Mouse (Mus musculus): ENCODE measurements at regions not wholly inside any gene's neighbourhood (a gene's known extent, or its start where the extent isn't known, plus 50 kb on each side); places are given as distances from the start of the nearest gene placed in this dataset.

- TF ChIP-seq POLR2A (IDR thresholded peaks at IDR 0.05; ENCODE audit: insufficient read length, low read depth) (no peak), TCF12 (IDR thresholded peaks at IDR 0.05; ENCODE audit: insufficient read depth, poor library complexity, severe bottlenecking) (no peak), MYOD1 (IDR thresholded peaks at IDR 0.05; ENCODE audit: control insufficient read depth in 1 of 3, insufficient read length in 2 of 3, low read depth in 2 of 3) (no peak), E2F4 (IDR thresholded peaks at IDR 0.05; ENCODE audit: insufficient read depth) (no peak), MYOG (IDR thresholded peaks at IDR 0.05; ENCODE audit: control insufficient read depth in 1 of 3, insufficient read depth in 1 of 3, insufficient read length in 2 of 3, low read depth in 2 of 3) (no peak), USF1 (IDR thresholded peaks at IDR 0.05; ENCODE audit: low read depth) (no peak), REST (IDR thresholded peaks at IDR 0.05; ENCODE audit: insufficient read depth, insufficient read length) (no peak), POLR2AphosphoS2 (IDR thresholded peaks at IDR 0.05; ENCODE audit: insufficient read length, low read depth) (no peak)
These were observed 214.5 kb upstream of the Acvr2a start for GRCm38 (mm10) chr2:48599367-48599766.

Data from myocyte (in vitro differentiated cells).